Mouse (Mus musculus) liver, postnatal 0 days (tissue): ENCODE results near the gene Cd5. TPM values are rescaled to one million over a fixed set of nuclear protein-coding genes. Genes with fewer than 3 reads are reported as not detected.

Experiments used
- ATAC-seq: fragments of 200-750 bp; cut with Nextera tagmentation; 2 replicates; pipeline ENCODE4 v1.8.0; 2017; ENCODE audit warnings: mild to moderate bottlenecking, moderate library complexity
- DNase-seq: peaks from one replicate; pipeline ENCODE4 v3.0.0-alpha.2; 2016
- H3K27ac ChIP-seq: fragments of 300-500 bp; sonication (generic); 2 replicates; pipeline ENCODE4 v1.5.1; 2014; ENCODE audit warnings: antibody characterized with exemption, moderate library complexity, mild to moderate bottlenecking, low read depth
- H3K27me3 ChIP-seq: fragments of 300-500 bp; sonication (generic); 2 replicates; pipeline ENCODE4 v1.6.1; 2014; ENCODE audit warnings: low read length, control low read depth, mixed read lengths; ENCODE audit not compliant: insufficient read depth
- H3K36me3 ChIP-seq: fragments of 300-500 bp; sonication (generic); replicated peaks from 2 replicates; pipeline ENCODE4 v1.6.1; 2014; ENCODE audit warnings: mild to moderate bottlenecking, control low read depth, low read length, moderate library complexity, mixed read lengths; ENCODE audit not compliant: insufficient read depth
- H3K4me1 ChIP-seq: fragments of 300-500 bp; sonication (generic); 2 replicates; pipeline ENCODE4 v1.6.1; 2014; ENCODE audit warnings: antibody characterized with exemption, mild to moderate bottlenecking, control low read depth; ENCODE audit not compliant: insufficient read depth
- H3K4me2 ChIP-seq: fragments of 300-500 bp; sonication (generic); 2 replicates; pipeline ENCODE4 v1.6.1; 2014; ENCODE audit warnings: low read depth, mild to moderate bottlenecking, low read length, moderate library complexity, mixed read lengths
- H3K4me3 ChIP-seq: fragments of 300-500 bp; sonication (generic); 2 replicates; pipeline ENCODE4 v1.5.1; 2014; ENCODE audit warnings: low read depth, low read length
- H3K9ac ChIP-seq: fragments of 300-500 bp; sonication (generic); replicated peaks from 2 replicates; pipeline ENCODE4 v1.6.1; 2014; ENCODE audit warnings: mild to moderate bottlenecking, moderate library complexity
- H3K9me3 ChIP-seq: fragments of 300-500 bp; sonication (generic); 2 replicates; pipeline ENCODE4 v1.6.1; 2016; ENCODE audit warnings: mild to moderate bottlenecking, control low read depth, low read length, mixed read lengths
- CTCF ChIP-seq: sonication (generic); IDR thresholded peaks from 2 replicates; pipeline ENCODE4 v1.5.1; 2016; ENCODE audit warnings: antibody characterized with exemption, low read depth
- EP300 ChIP-seq: IDR thresholded peaks from 2 replicates; pipeline ENCODE4 v1.6.1; 2016; ENCODE audit warnings: antibody characterized with exemption, low read depth, mild to moderate bottlenecking
- WGBS: fragments of 180-500 bp; shearing (Covaris S2); extraction: QIAGEN DNeasy Blood & Tissue Kit; methylation state at CpG from one replicate; pipeline ENCODE4 v1.1.7; 2014; ENCODE audit not compliant: insufficient replicate concordance; 5-methylcytosine and 5-hydroxymethylcytosine counted together
- polyA plus RNA-seq: library from polyadenylated mRNA; unstranded; fragments of >200 nt; fragmentation: Nextera tagmentation; extraction: Ambion mirVana; gene quantifications from 2 replicates; pipeline ENCODE4 v1.2.1, GENCODE M21; 2015

Cd5 gene
- polyA plus RNA-seq, 1 experiment from 2014 or later = 0.16 TPM

GRCm38 (mm10) chr19:10752106-10752505 lies 13.3 kb upstream of the Cd5 start:
- DNase-seq = no peak
- no peaks in the 10 kb centered on the region; the same call in 1 of the 2 replicates for H3K4me1 ChIP-seq
- ATAC-seq = no peak
- H3K36me3 ChIP-seq = no peaks in the 10 kb centered on the region
- H3K4me3 ChIP-seq = no peak overlapping the region
- H3K9me3 ChIP-seq = no peaks in the 10 kb centered on the region
- TF ChIP-seq CTCF (no peak), EP300 (no peak)
- no peaks in the 10 kb centered on the region for H3K27me3 ChIP-seq
- no peak overlapping the region for H3K27ac ChIP-seq
- H3K4me2 ChIP-seq = no peak overlapping the region
- WGBS = 81% methylated on average over 6 of the region's 6 CpGs
- H3K9ac ChIP-seq = no peak overlapping the region

- no peak overlapping the region for H3K9ac ChIP-seq
These were observed 12.8 kb upstream of the Cd5 start for GRCm38 (mm10) chr19:10751607-10752006.

DNA sequence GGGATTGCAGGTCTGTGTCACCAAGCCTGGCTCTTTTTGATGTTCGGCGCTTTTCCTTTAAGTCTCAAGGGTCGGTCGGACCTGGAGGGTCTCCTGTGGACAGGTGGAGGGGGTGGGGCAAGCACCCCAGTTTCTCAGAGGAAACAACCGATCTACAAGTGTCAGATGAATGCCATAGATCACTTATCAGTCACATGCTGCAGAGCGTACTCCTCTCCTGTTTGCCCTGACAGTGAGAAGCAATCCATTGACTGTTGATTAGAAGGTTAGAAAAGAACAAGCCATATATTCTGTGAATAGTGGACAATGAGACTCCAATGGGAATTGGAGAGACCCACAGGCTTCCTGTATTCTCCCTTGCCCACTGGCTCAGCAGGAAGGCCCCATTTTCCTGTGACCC lies 11.4 kb upstream of the Cd5 start:
- WGBS = 73% methylated on average over 6 of the region's 6 CpGs
- H3K4me3 ChIP-seq = no peak overlapping the region

More at GRCm38 (mm10) chr19:10751607-10752006, 12.8 kb upstream of the Cd5 start:
- Histone ChIP-seq H3K27me3 (no peaks in the 10 kb centered on the region), H3K9me3 (no peaks in the 10 kb centered on the region), H3K27ac (no peak overlapping the region), H3K36me3 (no peaks in the 10 kb centered on the region), H3K4me3 (no peak overlapping the region), H3K4me2 (no peak overlapping the region), H3K4me1 (no peaks in the 10 kb centered on the region; the same call in 1 of the 2 replicates)
- 74% methylated on average over 1 of the region's 1 CpGs for WGBS
- no peak for ATAC-seq
- DNase-seq = no peak
- no peak for TF ChIP-seq CTCF
- TF ChIP-seq EP300 = no peak

DNA sequence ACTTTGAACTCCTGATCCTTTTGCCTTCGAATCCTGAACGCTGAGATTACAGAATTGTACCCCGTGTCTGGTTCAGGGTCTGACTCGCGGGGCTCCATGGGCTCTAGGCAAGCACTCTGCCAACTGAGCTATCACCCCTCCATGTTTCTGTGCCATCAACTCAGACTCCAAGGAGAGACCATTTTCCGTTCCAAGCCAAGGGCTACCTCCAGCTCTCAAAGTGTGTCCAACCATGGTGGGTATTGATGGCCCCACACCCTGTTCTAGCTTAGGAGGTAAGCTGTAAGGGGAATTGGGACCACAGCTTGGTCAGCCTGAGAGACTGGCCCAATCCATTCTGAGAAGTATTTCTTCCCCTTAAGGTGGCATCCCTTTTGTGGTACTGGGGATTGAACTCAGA lies 10.5 kb upstream of the Cd5 start:
- WGBS = 74% methylated on average over 6 of the region's 6 CpGs
- Histone ChIP-seq H3K27ac (no peak overlapping the region), H3K9me3 (no peaks in the 10 kb centered on the region), H3K4me3 (no peak overlapping the region), H3K27me3 (no peaks in the 10 kb centered on the region), H3K4me1 (no peaks in the 10 kb centered on the region; the same call in 1 of the 2 replicates), H3K9ac (no peak overlapping the region), H3K36me3 (no peaks in the 10 kb centered on the region), H3K4me2 (no peak overlapping the region)
- ATAC-seq = no peak
- DNase-seq = no peak
- TF ChIP-seq EP300 = no peak
- no peak for TF ChIP-seq CTCF

More for the DNA sequence above, 11.4 kb upstream of the Cd5 start:
- H3K9me3 ChIP-seq = no peaks in the 10 kb centered on the region
- no peaks in the 10 kb centered on the region for H3K27me3 ChIP-seq
- DNase-seq (no peak), ATAC-seq (no peak)
- H3K36me3 ChIP-seq = no peaks in the 10 kb centered on the region
- H3K4me1 ChIP-seq = no peaks in the 10 kb centered on the region; the same call in 1 of the 2 replicates
- no peak for TF ChIP-seq CTCF
- TF ChIP-seq EP300 = no peak
- no peak overlapping the region for H3K27ac ChIP-seq
- H3K4me2 ChIP-seq = no peak overlapping the region
- H3K9ac ChIP-seq = no peak overlapping the region

- DNase-seq (no peak), ATAC-seq (no peak)
- Histone ChIP-seq H3K4me2 (no peak overlapping the region), H3K9me3 (no peaks in the 10 kb centered on the region), H3K36me3 (no peaks in the 10 kb centered on the region), H3K27ac (no peak overlapping the region), H3K9ac (no peak overlapping the region), H3K4me3 (no peak overlapping the region), H3K27me3 (no peaks in the 10 kb centered on the region), H3K4me1 (no peaks in the 10 kb centered on the region; the same call in 1 of the 2 replicates)
- 66% methylated on average over 11 of the region's 11 CpGs for WGBS
- TF ChIP-seq EP300 = no peak
- no peak for TF ChIP-seq CTCF
These were observed 9.8 kb upstream of the Cd5 start for GRCm38 (mm10) chr19:10748401-10749102.

DNA sequence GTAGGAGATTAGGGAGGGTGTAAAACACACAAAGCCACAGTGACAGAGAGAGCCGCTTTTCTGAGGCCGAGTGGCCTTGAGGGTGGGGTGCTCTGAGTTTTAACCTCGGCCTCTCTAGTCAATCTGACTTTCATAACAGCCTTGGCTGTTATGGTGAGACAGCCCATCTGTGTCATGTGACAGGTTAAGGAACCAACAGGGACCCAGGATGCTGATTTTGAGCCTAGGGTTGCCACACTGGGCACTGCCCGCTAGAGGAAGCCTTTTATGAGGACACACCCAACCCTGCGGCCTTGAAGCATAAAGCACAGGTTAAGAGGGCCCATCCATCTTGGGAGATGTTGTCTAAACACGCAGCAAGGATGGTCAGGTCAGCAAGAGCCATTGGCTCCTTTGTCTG lies 8.9 kb upstream of the Cd5 start:
- Histone ChIP-seq H3K4me1 (no peaks in the 10 kb centered on the region; the same call in 1 of the 2 replicates), H3K27me3 (no peaks in the 10 kb centered on the region), H3K9ac (no peak overlapping the region), H3K27ac (no peak overlapping the region), H3K4me2 (no peak overlapping the region), H3K4me3 (no peak overlapping the region), H3K9me3 (no peaks in the 10 kb centered on the region), H3K36me3 (no peaks in the 10 kb centered on the region)
- 60% methylated on average over 6 of the region's 6 CpGs for WGBS
- ATAC-seq = no peak
- TF ChIP-seq EP300 (no peak), CTCF (no peak)
- no peak for DNase-seq

GRCm38 (mm10) chr19:10747182-10747581 lies 8.4 kb upstream of the Cd5 start:
- H3K4me3 ChIP-seq = no peak overlapping the region
- no peak overlapping the region for H3K9ac ChIP-seq
- no peaks in the 10 kb centered on the region for H3K9me3 ChIP-seq
- DNase-seq (no peak), ATAC-seq (no peak)
- H3K27me3 ChIP-seq = no peaks in the 10 kb centered on the region
- 72% methylated on average over 7 of the region's 7 CpGs for WGBS
- no peak overlapping the region for H3K27ac ChIP-seq
- no peaks in the 10 kb centered on the region for H3K36me3 ChIP-seq
- H3K4me1 ChIP-seq = no peaks in the 10 kb centered on the region; the same call in 1 of the 2 replicates
- no peak overlapping the region for H3K4me2 ChIP-seq
- TF ChIP-seq CTCF (no peak), EP300 (no peak)
